ENCODE assay signal across 31 mouse cellular contexts in the genomic region with DNA sequence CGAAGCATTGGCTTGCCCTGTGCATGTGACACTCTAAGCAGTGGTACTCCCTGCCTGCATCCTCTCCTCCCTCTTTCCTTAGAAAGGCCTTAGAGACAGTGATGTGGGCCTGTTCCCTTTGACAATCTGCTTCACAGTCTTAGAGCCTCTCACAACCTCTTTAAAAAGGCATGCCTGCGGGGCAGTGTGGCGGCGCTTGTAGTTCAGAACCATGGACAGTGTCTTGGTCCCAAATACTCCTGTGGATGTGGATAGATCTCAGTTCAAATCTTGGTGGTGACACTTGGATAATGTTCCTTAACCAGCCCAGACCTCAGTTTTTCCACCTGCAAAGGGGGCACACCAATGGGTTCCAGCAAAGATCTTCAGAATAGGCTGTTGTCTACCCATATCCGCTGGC. TPM values are rescaled to one million over a fixed set of nuclear protein-coding genes. Genes with fewer than 3 reads are reported as not detected.
DNase-seq lines count a peak whose midpoint lies in the region; ATAC-seq lines count a peak whose summit lies in the region.
"Had no signal": no experiment of that assay in that cellular context is flagged by ENCODE, and none has a peak within 500 bp of the region (broad histone marks: within the 10 kb centered on the region; RNA-seq: fewer than 3 reads in every experiment).

No protein-coding gene starts in this region.

- 71% methylated on average over 5 of the region's 5 CpGs for WGBS in heart, embryonic 12.5 days
- 84% methylated on average over 5 of the region's 5 CpGs for WGBS in midbrain, embryonic 16.5 days

- H3K9me3 ChIP-seq in heart, embryonic 12.5 days (replicated peaks) = no peaks in the 10 kb centered on the region
- H3K9me3 ChIP-seq in midbrain, embryonic 16.5 days (replicated peaks; ENCODE audit: control insufficient read depth, low read length, poor library complexity, severe bottlenecking) = no peaks in the 10 kb centered on the region
- H3K9me3 ChIP-seq: embryonic facial prominence, embryonic 12.5 days; heart, embryonic 15.5 days; hindbrain, embryonic 15.5 days; kidney, embryonic 15.5 days; limb, embryonic 13.5 days; neural tube, embryonic 12.5 days had no signal

- no peak overlapping the region for H3K9ac ChIP-seq in heart, embryonic 12.5 days
- H3K9ac ChIP-seq in midbrain, embryonic 16.5 days (ENCODE audit: low read depth, low read length) = no peak overlapping the region
- H3K9ac ChIP-seq: embryonic facial prominence, embryonic 12.5 days; heart, embryonic 15.5 days; hindbrain, embryonic 15.5 days; kidney, embryonic 15.5 days; limb, embryonic 13.5 days; liver, postnatal 0 days; neural tube, embryonic 12.5 days had no signal

- H3K4me2 ChIP-seq in heart, embryonic 12.5 days = no peak overlapping the region
- no peak overlapping the region for H3K4me2 ChIP-seq in midbrain, embryonic 16.5 days (ENCODE audit: low read length)
- H3K4me2 ChIP-seq: embryonic facial prominence, embryonic 12.5 days; heart, embryonic 15.5 days; hindbrain, embryonic 15.5 days; kidney, embryonic 15.5 days; limb, embryonic 13.5 days; liver, embryonic 11.5 days; neural tube, embryonic 12.5 days had no signal

- H3K4me3 ChIP-seq in heart, embryonic 12.5 days = no peak overlapping the region
- H3K4me3 ChIP-seq in midbrain, embryonic 16.5 days (ENCODE audit: low read depth, low read length) = no peak overlapping the region
- H3K4me3 ChIP-seq: embryonic facial prominence, embryonic 12.5 days; heart, embryonic 15.5 days; hindbrain, embryonic 15.5 days; kidney, embryonic 15.5 days; limb, embryonic 13.5 days; neural tube, embryonic 12.5 days had no signal

- peak; percentile 9 to 10 for DNase-seq in heart, postnatal 10 days
- peak; percentile 36 to 37 for DNase-seq in kidney, postnatal 4 days
- DNase-seq in kidney, adult 11 months = no peak
- DNase-seq in ZHBTc4 (ENCODE audit: low read depth, low spot score) = peak; percentile 58
- DNase-seq in forelimb bud, embryonic 11.5 days (ENCODE audit: low read depth, low spot score) = peak; percentile 17
- no peak for DNase-seq in ovary, adult 18-20 months (ENCODE audit: low spot score)
- DNase-seq: adrenal gland, postnatal 14 days; cerebellum, adult 11 months; cerebellum, adult 9-10 months; cerebellum, postnatal 36 days; heart, postnatal 36 days; kidney, adult 18-20 months; liver, postnatal 0 days; lung, postnatal 10 days; midbrain, embryonic 14.5 days; right cerebral cortex, postnatal 4 days; thymus, adult 2 months; thymus, postnatal 36 days had no signal

- no peaks in the 10 kb centered on the region for H3K4me1 ChIP-seq in heart, embryonic 12.5 days (replicated peaks)
- peaks cover 6% of the 10 kb centered on the region; the same call in 1 of the 2 replicates for H3K4me1 ChIP-seq in midbrain, embryonic 16.5 days (ENCODE audit: control insufficient read depth, insufficient read depth, low read length)
- H3K4me1 ChIP-seq: heart, embryonic 15.5 days; kidney, embryonic 15.5 days had no signal

- intact Hi-C loops in heart, postnatal 10 days (cut with DNase I) = no loop called here

- ATAC-seq in heart, embryonic 12.5 days (ENCODE audit: insufficient number of reproducible peaks, low FRiP score) = no peak
- no peak for ATAC-seq in midbrain, embryonic 16.5 days
- ATAC-seq: forebrain, embryonic 16.5 days; inflammation-experienced regulatory T-cells, adult 6 months; liver, postnatal 0 days had no signal

- no peaks in the 10 kb centered on the region for H3K36me3 ChIP-seq in heart, embryonic 12.5 days
- H3K36me3 ChIP-seq in midbrain, embryonic 16.5 days (ENCODE audit: control insufficient read depth, insufficient read depth, low read length) = no peaks in the 10 kb centered on the region
- H3K36me3 ChIP-seq: embryonic facial prominence, embryonic 12.5 days; heart, embryonic 15.5 days; hindbrain, embryonic 15.5 days; kidney, embryonic 15.5 days; limb, embryonic 13.5 days; neural tube, embryonic 12.5 days had no signal

- H3K27me3 ChIP-seq in heart, embryonic 12.5 days (replicated peaks) = peaks cover 26% of the 10 kb centered on the region
- H3K27me3 ChIP-seq in midbrain, embryonic 16.5 days (ENCODE audit: control insufficient read depth, insufficient read depth, low read depth, low read length) = no peaks in the 10 kb centered on the region
- H3K27me3 ChIP-seq: embryonic facial prominence, embryonic 12.5 days; hindbrain, embryonic 15.5 days; neural tube, embryonic 12.5 days had no signal

- H3K27ac ChIP-seq in heart, embryonic 12.5 days (ENCODE audit: poor library complexity, severe bottlenecking) = no peak overlapping the region
- H3K27ac ChIP-seq in midbrain, embryonic 16.5 days (ENCODE audit: low read length) = no peak overlapping the region
- H3K27ac ChIP-seq: embryonic facial prominence, embryonic 12.5 days; heart, embryonic 15.5 days; hindbrain, embryonic 15.5 days; kidney, embryonic 15.5 days; limb, embryonic 13.5 days; macrophage; neural tube, embryonic 12.5 days had no signal

RNA-seq across cellular contexts. Expression of a gene that starts 28.4 kb away (rescaled TPM):
- under 1 TPM in 1 of 2 experiments, not detected in 1; 0.10 TPM for total RNA-seq in heart, postnatal 10 days (2021)
- polyA plus RNA-seq in heart, embryonic 12.5 days (2016; fragmentation: Nextera tagmentation; extraction: Ambion mirVana) = 0.23 and 0.30 TPM in 2 replicates
- 4.4 and 5.9 TPM in 2 replicates for polyA plus RNA-seq in midbrain, embryonic 16.5 days (2015; fragmentation: Nextera tagmentation; extraction: Ambion mirVana)
- total RNA-seq: megakaryocyte-erythroid progenitor cell, adult 5-6 weeks had no signal
- polyA plus RNA-seq: inflammation-experienced regulatory T-cells, adult 6 months; macrophage had no signal

Comparison
In these comparisons a context has a peak if more than half of its experiments do, and no peak if none do; other contexts are left out.
1. DNase-seq: peak in heart, postnatal 10 days (2 of 2), kidney, postnatal 4 days (2 of 2), ZHBTc4 (single experiment) and forelimb bud, embryonic 11.5 days (single experiment); none in kidney, adult 11 months (single experiment) and ovary, adult 18-20 months (single experiment).